Mouse (Mus musculus) urinary bladder, adult 18-20 months (tissue): ENCODE measurements around the gene Sh3rf3.

Experiments used
- DNase-seq, 2 experiments: peaks; one replicate each; pipeline ENCODE4 v3.0.0; 2022; ENCODE audit warnings: low spot score in 2 of 2, mixed read lengths in 2 of 2

Gene Sh3rf3

GRCm38 (mm10) chr10:59105885-59106284, 292.7 kb downstream of the Sh3rf3 start:
- peak in 1 of 2 experiments; percentile 27 for DNase-seq

- no peak for DNase-seq
Measured at GRCm38 (mm10) chr10:59106644-59107043, 293.5 kb downstream of the Sh3rf3 start.

- DNase-seq, result peak; percentile 40 to 66
Measured at GRCm38 (mm10) chr10:59109015-59109414, 295.9 kb downstream of the Sh3rf3 start.

GRCm38 (mm10) chr10:59110386-59110785, 297.2 kb downstream of the Sh3rf3 start:
- no peak for DNase-seq

GRCm38 (mm10) chr10:59112755-59113154, 299.6 kb downstream of the Sh3rf3 start:
- no peak for DNase-seq

- no peak for DNase-seq
Measured at GRCm38 (mm10) chr10:59113386-59113785, 300.2 kb downstream of the Sh3rf3 start.

GRCm38 (mm10) chr10:59114535-59115291, 301.6 kb downstream of the Sh3rf3 start:
- DNase-seq, result peak in 1 of 2 experiments; percentile 16

GRCm38 (mm10) chr10:59115691-59116090, 302.5 kb downstream of the Sh3rf3 start:
- DNase-seq, result no peak

GRCm38 (mm10) chr10:59116331-59116730, 303.2 kb downstream of the Sh3rf3 start:
- no peak for DNase-seq

- DNase-seq, result no peak
Measured at GRCm38 (mm10) chr10:59117555-59117954, 304.4 kb downstream of the Sh3rf3 start.

- DNase-seq, result no peak
Measured at GRCm38 (mm10) chr10:59119001-59119400, 305.8 kb downstream of the Sh3rf3 start.

- DNase-seq, result no peak
Measured at GRCm38 (mm10) chr10:59119811-59120210, 306.7 kb downstream of the Sh3rf3 start.

GRCm38 (mm10) chr10:59125497-59125896, 312.3 kb downstream of the Sh3rf3 start:
- no peak for DNase-seq

- no peak for DNase-seq
Measured at GRCm38 (mm10) chr10:59127637-59128036, 314.5 kb downstream of the Sh3rf3 start.

GRCm38 (mm10) chr10:59131926-59132628, 318.9 kb downstream of the Sh3rf3 start:
- DNase-seq, result no peak

GRCm38 (mm10) chr10:59133478-59134009, 320.4 kb downstream of the Sh3rf3 start:
- DNase-seq, result no peak

GRCm38 (mm10) chr10:59149956-59150383, 336.8 kb downstream of the Sh3rf3 start:
- peak in 1 of 2 experiments; percentile 16 for DNase-seq

GRCm38 (mm10) chr10:59150938-59151657, 337.9 kb downstream of the Sh3rf3 start:
- DNase-seq, result no peak

GRCm38 (mm10) chr10:59152544-59153081, 339.5 kb downstream of the Sh3rf3 start:
- peak in 1 of 2 experiments; percentile 16 for DNase-seq

- no peak for DNase-seq
Measured at GRCm38 (mm10) chr10:59158627-59159026, 345.5 kb downstream of the Sh3rf3 start.

- no peak for DNase-seq
Measured at GRCm38 (mm10) chr10:59162185-59162897, 349.2 kb downstream of the Sh3rf3 start.
